Mouse (Mus musculus) right cerebral cortex, postnatal 25 days (tissue): Measurements from ENCODE around the gene Cep95.
A peak's percentile ranks its signal among the peaks of the same experiment; 100 is the strongest.
"Not testable (repeated sequence)": the region's sequence is repeated elsewhere in the genome, so short reads cannot be mapped to it uniquely, and the experiment has no call there.

ENCODE experiments used
- DNase-seq: peaks from one replicate; pipeline ENCODE4 v3.0.0; 2022

Cep95 gene

DNA sequence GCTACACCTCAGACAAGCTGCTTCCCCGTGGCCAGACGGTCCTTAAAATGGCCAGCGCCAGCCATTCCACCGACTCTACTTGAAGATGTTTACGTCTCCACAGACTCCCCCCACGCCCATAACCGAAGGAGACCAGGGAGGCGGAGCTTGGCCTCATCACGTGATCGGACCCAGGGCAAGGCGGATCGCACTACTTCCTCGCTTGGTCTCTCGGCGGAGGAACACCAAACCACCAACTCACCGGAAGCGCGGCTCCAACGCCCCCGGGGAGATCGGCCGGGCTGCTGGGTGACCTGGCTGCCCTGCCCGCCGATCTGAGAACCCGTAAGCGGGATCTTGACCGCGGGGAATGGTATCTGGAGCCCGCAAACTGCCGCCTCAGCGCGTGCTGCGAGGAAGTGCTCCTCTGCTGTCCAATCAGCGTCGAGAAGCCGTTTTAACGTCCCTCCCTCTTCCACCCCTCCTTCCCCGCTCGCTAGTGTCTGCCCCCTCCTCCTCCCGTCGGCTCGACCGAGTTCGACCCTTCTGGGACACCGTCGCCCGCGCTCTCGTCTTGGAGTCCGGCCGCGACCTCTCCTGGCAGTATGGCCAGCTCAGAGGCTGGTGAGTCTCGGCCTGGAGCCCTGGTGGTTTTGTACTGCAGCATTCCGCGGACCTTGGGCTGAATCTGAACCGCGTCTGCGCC, at the start of gene Cep95, which contains the start of gene Ddx5:
Gene Cep95, plus strand, starts transcription at position 478 of the 685 bp plus-strand sequence.
Gene Ddx5, minus strand, starts transcription at position 411 of the 685 bp plus-strand sequence.
- peak; percentile 98 for DNase-seq

DNA sequence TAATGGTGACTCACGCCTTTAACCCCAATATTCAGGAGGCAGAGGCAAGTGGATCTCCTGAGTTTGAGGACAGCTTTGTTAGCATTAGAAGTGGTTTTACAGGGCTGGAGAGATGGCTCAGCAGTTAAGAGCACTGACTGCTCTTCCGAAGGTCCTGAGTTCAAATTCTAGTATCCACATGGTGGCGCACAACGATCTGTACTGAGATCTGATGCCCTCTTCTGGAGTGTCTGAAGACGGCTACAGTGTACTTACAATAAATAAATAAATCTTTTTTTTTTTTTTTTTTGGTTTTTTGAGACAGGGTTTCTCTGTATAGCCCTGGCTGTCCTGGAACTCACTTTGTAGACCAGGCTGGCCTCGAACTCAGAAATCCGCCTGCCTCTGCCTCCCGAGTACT, 48.3 kb upstream of the Cep95 start:
- DNase-seq, result not testable (repeated sequence)

DNA sequence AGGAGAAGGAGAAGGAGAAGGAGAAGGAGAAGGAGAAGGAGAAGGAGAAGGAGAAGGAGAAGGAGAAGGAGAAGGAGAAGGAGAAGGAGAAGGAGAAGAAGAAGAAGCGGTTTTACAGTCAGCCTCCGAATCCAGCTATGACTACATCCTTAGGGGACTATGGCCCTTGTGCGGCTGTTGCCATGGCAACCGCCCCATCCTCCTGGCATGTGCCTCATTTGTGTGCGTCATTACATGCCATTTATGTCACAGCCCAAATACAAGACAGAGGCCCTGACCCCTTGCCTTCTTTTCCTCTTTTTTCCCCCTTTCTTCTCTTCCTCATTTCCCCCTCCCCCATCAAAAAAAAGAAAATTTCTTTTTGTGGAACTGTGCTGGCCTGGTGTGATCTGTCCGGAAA, 47.8 kb upstream of the Cep95 start:
- no peak for DNase-seq

DNA sequence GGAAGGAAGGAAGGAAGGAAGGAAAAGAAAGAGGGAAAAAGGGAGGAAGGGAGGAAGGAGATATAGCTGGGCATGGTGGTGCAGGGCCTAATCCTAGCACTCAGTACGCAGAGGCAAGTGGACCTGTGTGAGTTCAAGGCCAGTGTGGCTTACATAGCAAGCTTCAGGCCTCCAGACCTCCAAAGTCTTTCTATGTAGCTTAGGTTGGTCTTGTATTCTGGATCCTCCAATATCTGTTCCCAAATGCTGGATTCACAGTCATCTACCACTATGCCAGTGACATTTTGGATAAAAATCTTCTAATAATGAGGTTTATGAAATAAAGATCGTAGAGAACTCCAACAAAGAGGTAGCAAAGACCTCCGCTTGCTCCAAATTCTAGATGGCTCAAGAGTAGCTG, 47.2 kb upstream of the Cep95 start:
- DNase-seq, result no peak

DNA sequence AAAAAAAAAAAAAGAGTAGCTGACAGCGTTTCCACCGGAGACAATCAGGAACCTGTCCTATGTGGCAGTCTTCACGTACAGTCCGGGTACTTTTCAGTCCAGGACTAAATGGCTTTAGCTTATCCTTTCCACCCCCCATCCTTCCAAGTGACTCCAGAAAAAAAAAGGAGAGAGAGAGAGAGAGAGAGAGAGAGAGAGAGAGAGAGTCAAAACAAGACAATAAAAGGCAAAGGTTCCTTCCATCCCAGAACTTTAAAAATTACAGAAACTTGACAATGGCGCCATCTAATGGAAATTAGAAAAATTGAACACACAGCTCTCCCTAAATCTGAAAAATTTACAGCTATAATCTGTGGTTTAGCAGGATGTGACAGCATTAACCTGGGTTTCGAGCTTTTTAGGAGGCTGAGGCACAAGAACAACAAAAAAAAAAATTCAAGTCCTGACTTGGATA, 46.6 kb upstream of the Cep95 start:
- no peak for DNase-seq

DNA sequence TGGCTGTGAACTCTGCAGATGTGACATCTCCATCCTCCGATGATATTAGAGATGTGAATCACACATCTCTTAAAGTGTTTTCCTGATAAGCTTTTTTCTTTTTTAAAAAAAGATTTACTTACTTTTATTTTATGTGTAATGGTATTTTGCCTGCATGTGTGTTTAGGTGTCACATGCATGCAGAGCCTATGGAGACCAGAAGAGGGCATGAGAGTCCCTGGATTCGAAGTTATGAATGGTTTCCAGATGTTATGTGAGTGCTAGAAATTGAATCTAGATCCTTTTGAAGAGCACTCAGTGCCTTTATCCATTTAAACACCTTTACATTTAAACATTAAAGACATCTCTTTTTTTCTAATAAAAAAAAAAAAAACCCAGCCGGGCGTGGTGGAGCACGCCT, 44.1 kb upstream of the Cep95 start:
- no peak for DNase-seq

DNA sequence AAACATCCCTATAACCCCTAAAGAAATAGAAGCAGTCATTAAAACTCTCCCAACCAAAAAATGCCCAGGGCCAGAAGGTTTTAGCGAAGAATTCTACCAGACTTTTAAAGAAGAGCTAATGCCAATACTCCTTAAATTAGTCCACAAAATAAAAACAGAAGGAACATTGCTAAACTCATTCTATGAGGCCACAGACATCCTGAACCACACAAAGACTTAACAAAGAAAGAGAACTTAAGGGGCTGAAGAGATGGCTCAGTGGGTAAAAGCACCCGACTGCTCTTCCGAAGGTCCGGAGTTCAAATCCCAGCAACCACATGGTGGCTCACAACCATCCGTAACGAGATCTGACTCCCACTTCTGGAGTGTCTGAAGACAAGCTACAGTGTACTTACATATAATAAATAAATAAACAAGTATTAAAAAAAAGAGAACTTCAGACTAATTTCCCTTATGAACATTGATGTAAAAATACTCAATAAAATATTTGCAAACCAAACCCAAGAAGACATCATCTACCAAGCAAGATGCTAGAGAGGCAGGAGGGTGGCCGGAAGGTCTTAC, 39.4 kb upstream of the Cep95 start:
- DNase-seq, result not testable (repeated sequence)

DNA sequence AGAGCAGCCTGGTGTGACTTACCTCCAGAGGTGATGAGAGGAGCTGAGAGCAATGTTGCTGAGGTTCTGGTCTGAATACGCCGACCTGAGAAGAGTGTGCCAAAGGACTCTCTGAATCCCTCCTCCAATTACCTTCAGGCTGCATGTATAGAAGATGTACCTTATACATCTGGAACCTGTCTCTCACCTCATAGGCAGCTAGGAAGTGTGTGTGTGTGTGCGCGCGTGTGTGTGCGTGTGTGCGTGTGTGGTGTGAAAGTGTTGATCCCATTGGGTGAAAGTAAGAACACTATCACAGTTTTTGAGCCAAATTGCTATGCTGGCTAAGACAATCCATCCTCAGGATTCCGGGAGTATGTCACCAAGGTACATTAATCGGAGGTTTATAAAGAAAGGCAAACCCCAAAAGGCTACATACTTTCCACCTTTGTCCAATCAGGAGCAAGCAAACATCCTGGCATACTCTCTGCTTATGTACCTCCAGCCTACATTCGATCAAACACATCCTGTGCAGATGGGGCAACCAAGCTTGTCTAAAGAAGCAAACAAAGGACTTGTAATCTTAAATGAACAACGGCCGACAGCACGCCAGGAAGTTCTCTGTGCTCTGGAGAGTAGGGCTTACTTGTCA, 38.8 kb upstream of the Cep95 start, which contains the start of gene Pecam1:
Gene Pecam1, minus strand, starts transcription at position 508 of the 631 bp plus-strand sequence.
- DNase-seq, result no peak

DNA sequence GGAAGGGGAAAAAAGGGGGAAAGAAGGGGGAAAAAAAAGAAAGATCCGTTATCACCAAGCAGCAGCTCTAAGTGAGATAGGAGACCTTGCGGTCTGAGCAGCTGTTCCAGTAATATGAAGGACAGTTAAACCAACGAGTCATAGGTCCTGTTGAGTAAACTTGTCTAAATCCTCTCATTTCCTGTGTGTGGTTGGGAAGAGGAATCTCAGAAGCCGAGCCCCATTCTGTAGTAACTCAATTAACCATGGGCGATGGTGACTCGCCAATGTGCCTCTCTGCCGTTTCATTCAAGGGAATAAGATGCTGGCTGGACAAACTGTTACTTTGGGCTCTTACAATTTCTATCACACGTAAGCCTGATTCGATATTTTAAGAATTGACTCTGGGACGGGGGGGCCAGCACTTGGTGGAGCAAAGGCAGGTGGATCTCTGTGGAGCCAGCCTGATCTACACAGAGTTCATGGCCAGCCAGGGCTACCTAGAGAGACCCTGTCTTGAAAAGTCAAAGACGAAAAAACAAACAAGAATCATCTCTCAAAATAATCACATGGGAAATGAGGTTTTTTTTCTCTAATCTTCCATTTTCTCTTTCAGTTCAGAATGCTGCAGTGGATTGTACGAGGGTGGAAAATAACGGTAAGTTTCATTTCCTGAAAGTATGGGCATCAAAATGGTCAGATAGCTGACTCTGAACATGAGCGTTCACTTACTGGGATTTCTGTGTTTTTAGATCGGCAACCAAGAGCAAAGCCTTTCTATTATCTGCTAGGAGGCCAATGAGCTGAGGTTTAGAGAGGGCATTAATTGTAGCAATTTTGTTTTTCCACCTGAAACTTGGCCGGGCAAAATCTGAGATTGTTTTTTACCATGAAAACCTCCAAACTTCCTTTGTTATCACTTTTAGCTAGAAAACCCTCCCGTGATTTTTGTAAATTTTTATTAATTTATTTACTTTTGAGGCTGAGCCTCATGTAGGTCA, 37.7 kb upstream of the Cep95 start, which contains the start of gene Milr1:
Gene Milr1, plus strand, starts transcription at position 188 of the 980 bp plus-strand sequence.
- no peak for DNase-seq

DNA sequence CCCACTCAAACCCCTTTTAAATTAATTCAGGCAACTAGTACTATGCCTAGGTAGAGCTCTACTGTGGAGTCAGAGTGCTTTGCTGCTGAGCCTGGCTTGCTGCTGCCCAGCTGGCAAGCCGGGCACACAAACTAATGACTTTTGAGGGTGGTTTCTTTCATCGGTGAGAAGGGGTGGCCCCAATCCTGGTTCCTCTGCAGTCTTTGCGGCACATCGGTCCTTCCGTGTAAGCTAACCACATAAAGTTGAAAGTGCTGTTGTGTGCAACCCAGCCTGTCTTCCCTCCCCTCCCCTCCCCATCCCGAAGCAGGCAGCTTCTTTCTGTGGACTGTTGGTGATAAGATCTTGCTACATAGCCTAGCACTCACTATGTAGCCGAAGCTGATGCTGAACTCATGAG, 36.9 kb upstream of the Cep95 start:
- no peak for DNase-seq

DNA sequence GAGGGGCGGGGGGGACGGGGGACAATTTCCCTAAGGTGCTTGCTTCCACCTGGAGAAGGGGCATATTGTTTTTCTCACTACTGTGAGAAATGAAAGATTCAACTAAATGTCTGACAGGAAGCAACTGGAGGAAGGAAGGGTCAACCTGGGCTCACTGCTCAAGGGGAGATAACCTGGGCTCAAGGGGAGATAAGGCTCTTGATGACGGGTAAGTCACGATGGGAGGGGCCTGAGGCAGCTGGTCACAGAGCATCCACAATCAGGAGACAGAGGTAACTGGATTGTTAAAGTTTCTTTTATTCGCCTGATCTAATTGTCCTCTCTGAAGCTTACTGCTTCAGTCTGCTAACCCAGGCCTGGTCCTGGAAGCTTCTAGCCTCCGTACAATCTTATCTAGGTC, 35.7 kb upstream of the Cep95 start:
- no peak for DNase-seq

DNA sequence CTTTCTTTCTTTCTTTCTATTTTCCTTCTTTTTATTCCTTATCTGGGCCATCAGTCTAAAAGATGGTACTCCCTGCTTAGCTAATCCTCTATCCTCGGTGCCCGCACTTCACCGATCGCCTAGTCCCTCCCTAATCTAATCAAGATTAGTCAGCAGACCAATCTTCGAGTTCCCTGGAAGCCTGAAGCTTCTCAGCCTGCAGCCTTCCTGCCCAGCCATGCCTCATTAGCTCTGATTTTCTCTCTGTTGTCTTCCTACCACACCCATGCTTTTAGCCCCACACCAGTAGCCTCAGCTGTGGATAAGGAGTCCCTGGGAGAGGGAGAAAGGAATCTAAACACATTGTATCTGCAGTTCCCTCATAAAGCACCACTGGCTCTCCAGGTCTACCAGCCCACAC, 33.5 kb upstream of the Cep95 start:
- no peak for DNase-seq

DNA sequence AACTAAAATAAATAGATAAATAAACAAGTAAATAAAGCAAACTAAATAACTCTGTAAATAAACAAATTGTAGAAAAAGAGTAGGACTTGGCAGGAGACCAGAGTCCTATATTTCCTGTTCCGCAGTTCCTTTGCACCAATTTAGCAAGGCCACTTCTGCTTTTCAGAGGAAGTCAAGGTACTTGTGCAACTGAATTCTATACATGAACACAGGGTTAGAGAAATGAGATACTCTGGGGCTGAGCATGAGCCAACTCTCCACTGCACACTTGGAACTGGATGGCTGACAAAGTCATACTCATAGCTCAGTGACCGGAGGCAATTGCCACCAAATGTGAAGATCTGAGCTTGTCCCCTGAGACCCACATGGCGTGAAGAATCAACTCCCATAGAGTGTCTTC, 30.0 kb upstream of the Cep95 start:
- DNase-seq, result no peak

DNA sequence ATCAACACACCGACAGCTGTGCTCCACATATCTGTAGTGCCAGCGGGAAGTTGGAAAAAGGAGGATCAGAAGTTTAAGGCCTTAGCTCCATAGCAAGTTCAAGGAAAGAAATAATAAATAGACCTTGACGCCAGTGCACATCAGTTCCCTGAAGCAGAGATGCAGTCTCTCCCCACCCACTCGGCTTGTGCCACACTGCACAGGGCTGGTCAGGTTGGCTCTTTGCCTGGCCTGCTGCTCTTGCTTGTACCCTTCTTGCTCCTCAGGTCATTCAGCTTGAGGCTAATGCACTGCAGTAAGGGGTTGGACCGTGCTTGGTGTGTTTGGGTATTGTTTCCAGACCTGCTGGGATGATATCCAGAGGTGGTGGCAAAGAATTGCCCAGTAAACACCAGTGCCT, 28.5 kb upstream of the Cep95 start:
- no peak for DNase-seq

DNA sequence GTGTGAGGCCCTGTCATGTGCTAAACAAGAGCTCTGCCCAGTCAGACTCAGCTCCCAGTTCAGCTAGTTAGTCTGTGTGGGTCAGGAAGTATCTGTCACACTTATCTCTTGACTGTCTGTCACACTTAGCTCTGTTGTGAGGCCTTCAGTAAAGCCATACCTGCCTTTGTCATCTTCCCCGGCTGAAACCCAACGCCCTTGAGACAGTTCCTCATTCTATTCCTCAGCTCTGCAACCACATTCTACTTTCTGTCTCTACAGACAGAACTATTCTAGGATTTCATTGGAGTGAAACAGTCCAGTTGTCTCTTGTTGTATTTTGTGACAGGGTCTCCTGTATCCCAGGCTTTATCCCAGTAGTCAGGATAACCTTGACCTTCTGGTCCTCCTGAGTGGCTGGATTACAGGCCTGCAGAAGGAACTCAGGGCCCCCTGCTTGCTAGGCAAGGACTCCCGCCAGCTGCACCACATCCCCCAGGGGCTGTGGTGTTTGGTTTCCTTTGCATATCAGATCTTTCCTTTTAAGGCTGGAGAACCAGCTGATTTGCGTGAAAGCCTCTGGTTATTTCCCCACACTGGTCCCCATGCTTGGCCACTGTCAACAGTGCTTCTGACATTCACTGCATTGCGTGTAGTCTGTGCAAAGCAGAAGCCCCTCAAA, 26.8 kb upstream of the Cep95 start:
- no peak for DNase-seq

DNA sequence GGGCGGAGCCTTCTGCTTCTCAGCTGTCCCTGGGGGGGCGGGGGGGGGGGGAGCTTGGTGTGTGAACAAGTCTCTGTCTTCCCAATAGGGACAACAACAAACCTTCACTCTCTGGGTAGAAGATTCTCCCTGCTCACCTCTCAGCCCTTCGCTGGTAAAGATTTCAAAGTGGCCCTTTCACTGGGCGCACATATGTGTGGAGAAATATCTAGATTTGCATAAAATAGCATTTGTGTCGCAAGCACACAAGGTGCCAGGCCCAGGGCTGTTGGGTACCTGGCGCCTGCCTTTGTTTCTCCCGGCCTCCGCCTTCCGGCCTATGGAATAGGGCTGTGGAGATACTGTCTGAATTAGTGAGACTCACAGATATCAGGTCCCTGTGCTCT, 26.3 kb upstream of the Cep95 start:
- DNase-seq, result no peak

DNA sequence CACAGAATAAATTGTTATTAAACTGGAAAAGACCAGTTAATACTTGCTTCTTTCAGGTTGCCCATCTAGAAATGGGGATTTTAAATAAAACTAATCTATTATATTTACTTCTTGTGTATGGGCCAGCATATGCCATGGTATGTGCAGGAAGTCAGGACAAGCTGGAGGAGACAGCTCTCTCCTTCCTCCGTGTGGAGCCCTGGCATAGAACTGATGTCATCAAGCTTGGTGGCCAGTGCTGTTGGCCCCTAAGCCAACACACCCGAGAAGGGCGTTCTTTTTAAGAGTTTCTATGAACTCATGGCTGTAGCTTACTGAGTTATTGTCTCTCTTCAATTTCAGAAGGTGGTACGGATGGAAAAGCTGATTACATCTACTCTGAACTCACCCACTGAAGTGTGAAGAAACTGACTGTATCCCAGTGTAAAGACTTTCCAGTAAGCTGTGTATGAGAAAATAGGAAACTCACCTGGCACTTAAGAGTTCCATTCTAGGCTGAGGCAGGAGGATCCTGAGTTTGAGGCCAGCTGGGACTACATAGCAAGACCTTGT, 22.4 kb upstream of the Cep95 start:
- DNase-seq, result no peak

DNA sequence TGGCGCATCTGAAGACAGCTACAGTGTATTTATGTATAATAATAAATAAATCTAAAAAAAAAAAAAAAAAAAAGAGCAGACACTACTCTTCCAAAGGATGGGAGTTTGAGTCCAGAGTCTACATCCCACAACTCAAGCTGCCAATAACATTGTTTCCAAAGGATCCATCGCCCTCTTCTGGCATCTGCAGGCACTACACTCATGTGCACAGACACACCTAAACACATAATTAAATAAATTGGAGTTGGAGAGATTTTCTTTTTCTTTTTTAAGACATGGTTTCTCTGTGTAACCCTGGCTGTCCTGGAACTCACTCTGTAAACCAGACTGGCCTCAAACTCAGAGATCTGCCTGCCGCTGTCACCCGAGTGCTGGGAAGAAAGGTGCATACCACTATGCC, 21.5 kb upstream of the Cep95 start:
- DNase-seq, result no peak

DNA sequence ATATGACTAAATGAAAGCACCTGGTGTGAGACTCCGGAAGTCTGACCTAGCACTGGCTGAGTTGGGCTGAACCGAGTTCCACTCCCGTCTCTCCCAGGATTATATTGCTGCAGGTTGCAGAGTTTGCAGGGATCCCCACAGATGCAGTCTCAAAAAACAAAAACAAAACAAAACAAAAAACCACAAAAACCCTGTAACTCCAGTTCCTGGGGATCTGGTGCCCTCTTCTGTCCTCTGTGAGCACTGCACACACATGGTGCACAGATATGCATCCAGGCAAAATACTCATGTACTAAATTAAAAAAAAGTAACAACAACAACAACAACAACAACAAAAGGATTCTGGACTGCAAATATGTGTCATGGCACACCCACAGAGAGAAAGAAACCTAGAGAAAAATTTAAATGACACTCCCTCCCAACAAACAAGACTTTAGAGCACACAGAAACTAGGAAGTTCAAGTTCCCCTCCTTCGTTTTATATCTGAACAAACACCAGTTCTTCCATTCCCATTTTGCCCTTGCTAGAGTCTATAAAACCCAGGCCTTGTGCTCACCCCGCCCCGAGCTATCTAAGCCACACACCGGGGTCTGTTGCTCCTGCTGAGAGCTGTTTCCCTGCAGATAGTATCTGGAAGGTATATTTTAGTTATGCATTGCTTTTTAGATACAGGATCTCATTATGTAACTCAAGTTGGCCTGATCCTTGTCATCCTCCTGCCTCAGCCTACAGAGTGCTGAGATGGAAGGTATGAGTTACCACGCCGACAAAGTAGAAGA, 18.7 kb upstream of the Cep95 start:
- no peak for DNase-seq

DNA sequence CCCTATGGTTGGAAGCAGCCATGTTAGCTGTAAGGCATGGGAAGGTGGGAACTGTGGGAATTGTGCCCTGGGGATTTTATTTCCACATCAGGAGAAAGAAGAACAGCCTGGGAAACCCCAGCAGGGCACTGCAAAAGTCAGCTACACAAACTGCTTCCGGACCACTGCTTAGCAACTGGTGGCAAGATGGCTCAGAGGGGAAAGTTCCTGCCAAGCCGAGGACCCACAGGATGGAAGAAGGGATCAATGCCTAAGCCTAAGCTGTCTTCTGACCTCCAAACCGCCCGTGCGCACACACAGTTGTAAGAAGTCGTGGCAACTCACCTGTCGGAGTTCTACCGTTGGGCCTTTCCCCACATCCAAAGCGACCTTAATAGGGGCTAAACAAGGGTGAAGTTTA, 16.0 kb upstream of the Cep95 start:
- no peak for DNase-seq

DNA sequence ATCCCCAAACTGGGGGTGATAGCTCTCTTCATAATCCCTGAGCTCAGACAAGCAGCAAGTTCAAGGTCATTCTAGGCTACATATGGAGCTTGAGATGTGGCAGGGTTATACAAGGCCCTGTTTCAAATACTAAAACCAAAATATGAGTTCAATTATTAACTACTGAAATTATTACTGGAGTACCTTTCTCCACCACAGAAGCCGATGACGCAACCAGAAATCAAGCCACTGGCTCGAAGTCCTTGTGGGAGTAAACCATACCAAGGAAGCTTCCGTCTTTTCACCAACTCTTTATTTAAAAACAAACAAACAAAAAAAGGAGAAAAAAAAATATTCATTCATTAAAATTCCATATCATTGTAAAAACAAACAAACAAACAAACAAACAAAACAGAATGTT, 12.1 kb upstream of the Cep95 start:
- DNase-seq, result no peak
